Mouse (Mus musculus) kidney, embryonic 14.5 days (tissue): ENCODE results near the gene Abhd10. TPM values are rescaled to one million over a fixed set of nuclear protein-coding genes. Genes with fewer than 3 reads are reported as not detected.

Experiments
- ATAC-seq: fragments of 200-750 bp; cut with Nextera tagmentation; 2 replicates; pipeline ENCODE4 v1.8.0; 2017; ENCODE audit warnings: moderate number of reproducible peaks, mild to moderate bottlenecking, moderate TSS enrichment, moderate library complexity; ENCODE audit not compliant: low FRiP score, low TSS enrichment
- H3K27ac ChIP-seq: fragments of 300-500 bp; sonication (generic); 2 replicates; pipeline ENCODE4 v1.5.1; 2014; ENCODE audit warnings: low read depth, mild to moderate bottlenecking, low read length, moderate library complexity, mixed read lengths
- H3K27me3 ChIP-seq: fragments of 300-500 bp; sonication (generic); 2 replicates; pipeline ENCODE4 v1.6.1; 2014; ENCODE audit warnings: mild to moderate bottlenecking, low read length; ENCODE audit not compliant: control insufficient read depth, insufficient read depth
- H3K36me3 ChIP-seq: fragments of 300-500 bp; sonication (generic); 2 replicates; pipeline ENCODE4 v1.6.1; 2014; ENCODE audit warnings: low read length, mixed read lengths; ENCODE audit not compliant: control insufficient read depth, insufficient read depth
- H3K4me1 ChIP-seq: fragments of 300-500 bp; sonication (generic); 2 replicates; pipeline ENCODE4 v1.6.1; 2014; ENCODE audit warnings: low read length, mixed read lengths; ENCODE audit not compliant: control insufficient read depth, insufficient read depth
- H3K4me2 ChIP-seq: fragments of 300-500 bp; sonication (generic); replicated peaks from 2 replicates; pipeline ENCODE4 v1.6.1; 2014; ENCODE audit warnings: low read depth, mild to moderate bottlenecking, low read length
- H3K4me3 ChIP-seq: fragments of 300-500 bp; sonication (generic); 2 replicates; pipeline ENCODE4 v1.5.1; 2014; ENCODE audit warnings: mild to moderate bottlenecking, low read length
- H3K9ac ChIP-seq: fragments of 300-500 bp; sonication (generic); 2 replicates; pipeline ENCODE4 v1.6.1; 2014; ENCODE audit warnings: low read depth, mild to moderate bottlenecking, low read length, moderate library complexity
- H3K9me3 ChIP-seq: fragments of 300-500 bp; sonication (generic); 2 replicates; pipeline ENCODE4 v1.6.1; 2016; ENCODE audit warnings: low read length; ENCODE audit not compliant: control insufficient read depth
- WGBS: fragments of 180-500 bp; shearing (Covaris S2); extraction: QIAGEN DNeasy Blood & Tissue Kit; methylation state at CpG from one replicate; pipeline ENCODE4 v1.1.7; 2014; 5-methylcytosine and 5-hydroxymethylcytosine counted together
- polyA plus RNA-seq: library from polyadenylated mRNA; unstranded; fragments of >200 nt; fragmentation: Nextera tagmentation; extraction: Ambion mirVana; gene quantifications from 2 replicates; pipeline ENCODE4 v1.2.1, GENCODE M21; 2014

Abhd10 gene
- polyA plus RNA-seq, 1 experiment from 2014 or later = 38.8 TPM

DNA sequence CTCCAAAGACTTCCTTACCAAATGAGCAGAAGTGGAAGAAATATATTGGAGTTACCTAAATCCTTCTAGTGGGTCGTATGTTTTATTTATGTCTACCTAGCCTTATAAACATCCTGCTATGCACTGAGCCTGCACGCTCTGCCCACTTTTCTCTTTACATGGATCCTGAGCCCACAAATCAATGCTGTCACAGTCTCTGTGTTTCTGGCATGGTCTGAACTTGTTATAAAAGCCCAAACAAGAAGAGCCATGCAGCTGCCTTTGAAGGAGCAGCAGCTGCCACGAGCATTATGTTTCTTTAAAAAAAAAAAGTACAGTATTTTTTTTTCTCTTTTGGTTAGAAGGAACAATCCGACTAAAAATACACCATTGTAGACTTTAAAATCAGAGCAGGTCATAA lies 24.7 kb upstream of the Abhd10 start:
- peak; percentile 17; the same call in 1 of the 2 replicates for ATAC-seq
- Histone ChIP-seq H3K9ac (no peak overlapping the region), H3K4me3 (no peak overlapping the region), H3K4me2 (no peak overlapping the region), H3K9me3 (no peaks in the 10 kb centered on the region), H3K27me3 (no peaks in the 10 kb centered on the region), H3K4me1 (peaks cover 8% of the 10 kb centered on the region), H3K27ac (peak overlapping the region; percentile 44), H3K36me3 (peaks cover 62% of the 10 kb centered on the region)
- 25% methylated on average over 4 of the region's 4 CpGs for WGBS

DNA sequence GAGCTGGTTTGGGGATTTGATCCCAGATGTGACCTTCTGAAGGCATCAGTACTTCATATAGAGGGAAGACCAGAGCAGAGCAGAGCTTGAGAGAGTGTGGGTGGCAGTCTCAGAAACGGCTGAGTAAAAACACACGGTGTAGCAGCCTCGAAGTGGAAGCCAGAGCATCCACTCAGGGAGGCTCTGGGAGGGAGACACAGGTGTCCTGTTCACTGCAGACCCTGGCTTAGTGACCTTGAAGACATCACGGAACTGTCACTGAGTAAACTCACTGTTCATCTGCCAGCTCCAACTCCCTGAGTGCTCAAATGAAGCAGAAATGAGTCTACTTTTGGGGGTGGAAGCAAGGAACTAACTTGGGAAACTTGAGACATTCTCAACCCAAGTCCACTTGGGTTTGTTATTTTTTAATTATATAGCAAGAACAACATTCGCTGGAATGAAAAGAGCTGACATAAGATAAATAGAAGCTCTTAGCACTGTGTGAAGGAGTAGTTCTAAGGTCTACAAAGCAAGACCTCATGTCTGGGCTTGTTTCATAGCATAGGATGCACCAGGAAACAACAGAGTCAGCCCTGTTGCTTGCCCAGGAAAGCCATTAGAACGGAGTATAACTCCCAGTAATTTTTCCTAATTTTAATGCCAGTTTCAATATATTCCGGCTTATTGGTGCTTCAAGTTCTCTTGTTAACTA lies 23.2 kb upstream of the Abhd10 start:
- Histone ChIP-seq H3K4me1 (peaks cover 8% of the 10 kb centered on the region), H3K27ac (peak overlapping the region; percentile 75; the same call in 1 of the 2 replicates), H3K27me3 (no peaks in the 10 kb centered on the region), H3K36me3 (peaks cover 55% of the 10 kb centered on the region), H3K9ac (no peak overlapping the region), H3K9me3 (no peaks in the 10 kb centered on the region), H3K4me2 (no peak overlapping the region), H3K4me3 (no peak overlapping the region)
- WGBS = 37% methylated on average over 7 of the region's 7 CpGs
- peak; percentile 92 for ATAC-seq

DNA sequence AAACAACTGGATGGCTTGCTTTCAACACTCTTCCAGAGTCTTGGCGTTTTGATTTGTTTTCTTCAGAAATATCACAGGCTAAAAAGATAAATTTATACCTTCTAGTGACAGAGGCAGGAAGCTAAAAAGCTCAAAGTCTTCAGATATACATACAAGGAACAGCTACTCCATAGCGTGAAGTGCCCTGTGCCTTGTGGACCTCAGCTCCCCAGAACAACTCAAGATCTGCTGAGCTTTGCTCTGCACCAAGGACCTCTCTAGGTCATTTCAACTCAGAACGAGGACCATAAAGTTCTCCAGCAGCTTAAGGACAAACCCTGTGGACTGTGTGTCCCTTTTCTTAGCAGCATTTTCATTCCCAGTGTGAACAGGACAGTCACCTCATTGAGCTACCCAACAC lies 22.3 kb upstream of the Abhd10 start:
- Histone ChIP-seq H3K4me1 (peaks cover 8% of the 10 kb centered on the region), H3K9me3 (no peaks in the 10 kb centered on the region), H3K27ac (peak overlapping the region; percentile 75; the same call in 1 of the 2 replicates), H3K27me3 (no peaks in the 10 kb centered on the region), H3K4me2 (no peak overlapping the region), H3K4me3 (no peak overlapping the region), H3K9ac (no peak overlapping the region), H3K36me3 (peaks cover 55% of the 10 kb centered on the region)
- no peak for ATAC-seq
- WGBS = 73% methylated on average over 3 of the region's 3 CpGs

DNA sequence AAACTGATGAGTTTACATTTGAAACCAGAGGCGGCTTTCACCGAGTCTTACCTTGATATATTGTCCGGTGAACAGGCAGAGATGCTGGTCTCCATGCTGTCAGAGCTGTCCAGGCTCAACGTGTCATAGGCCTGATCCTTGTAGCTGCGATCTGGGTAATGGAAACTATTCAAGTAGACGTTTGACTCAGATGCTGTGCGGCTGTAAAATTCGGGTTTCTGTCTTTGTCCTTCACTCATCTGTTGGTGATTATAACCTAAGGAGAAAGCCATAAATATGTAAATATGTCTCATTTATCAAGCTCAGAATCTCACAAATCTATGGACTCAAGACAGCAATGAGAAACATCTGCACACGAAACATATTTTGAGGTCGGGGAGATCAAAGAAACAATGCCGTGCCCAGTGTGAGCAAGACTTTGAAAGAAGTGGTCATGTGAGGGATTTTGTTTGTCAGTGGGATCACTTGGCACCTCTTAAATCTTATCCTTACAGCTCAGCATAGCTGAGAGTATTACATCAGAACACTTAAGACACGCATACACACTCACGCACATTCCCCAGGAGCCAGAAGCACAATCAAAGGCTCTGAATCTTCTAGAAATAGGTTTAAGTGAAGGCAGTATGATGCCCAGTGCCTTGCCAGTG lies 20.2 kb upstream of the Abhd10 start:
- Histone ChIP-seq H3K4me3 (no peak overlapping the region), H3K4me2 (no peak overlapping the region), H3K9ac (no peak overlapping the region), H3K9me3 (no peaks in the 10 kb centered on the region), H3K27me3 (no peaks in the 10 kb centered on the region), H3K27ac (no peak overlapping the region), H3K4me1 (peaks cover 3% of the 10 kb centered on the region), H3K36me3 (peaks cover 61% of the 10 kb centered on the region)
- 81% methylated on average over 13 of the region's 13 CpGs for WGBS
- ATAC-seq = no peak

DNA sequence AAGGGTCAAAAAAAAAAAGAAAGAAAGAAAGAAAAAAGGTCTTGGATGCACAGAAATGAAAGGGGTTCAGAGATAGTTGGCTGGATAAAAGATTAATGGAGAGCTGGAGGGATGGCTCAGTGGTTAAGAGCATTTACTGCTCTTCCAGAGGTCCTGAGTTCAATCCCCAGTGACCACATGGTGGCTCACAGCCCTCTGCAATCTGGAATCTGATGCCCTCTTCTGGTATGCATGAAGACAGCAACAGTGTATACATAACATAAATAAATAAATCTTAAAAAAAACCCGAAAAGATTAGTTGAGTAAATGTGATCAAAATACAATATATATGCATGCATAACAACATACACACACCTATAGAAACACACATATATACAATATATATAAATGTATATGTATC lies 18.7 kb upstream of the Abhd10 start:
- H3K4me3 ChIP-seq = no peak overlapping the region
- H3K9me3 ChIP-seq = no peaks in the 10 kb centered on the region
- peaks cover 67% of the 10 kb centered on the region for H3K36me3 ChIP-seq
- no peak overlapping the region for H3K4me2 ChIP-seq
- H3K27me3 ChIP-seq = no peaks in the 10 kb centered on the region
- H3K9ac ChIP-seq = no peak overlapping the region
- no peak overlapping the region for H3K27ac ChIP-seq
- no peak for ATAC-seq
- WGBS = 81% methylated on average over 1 of the region's 1 CpGs
- no peaks in the 10 kb centered on the region for H3K4me1 ChIP-seq

DNA sequence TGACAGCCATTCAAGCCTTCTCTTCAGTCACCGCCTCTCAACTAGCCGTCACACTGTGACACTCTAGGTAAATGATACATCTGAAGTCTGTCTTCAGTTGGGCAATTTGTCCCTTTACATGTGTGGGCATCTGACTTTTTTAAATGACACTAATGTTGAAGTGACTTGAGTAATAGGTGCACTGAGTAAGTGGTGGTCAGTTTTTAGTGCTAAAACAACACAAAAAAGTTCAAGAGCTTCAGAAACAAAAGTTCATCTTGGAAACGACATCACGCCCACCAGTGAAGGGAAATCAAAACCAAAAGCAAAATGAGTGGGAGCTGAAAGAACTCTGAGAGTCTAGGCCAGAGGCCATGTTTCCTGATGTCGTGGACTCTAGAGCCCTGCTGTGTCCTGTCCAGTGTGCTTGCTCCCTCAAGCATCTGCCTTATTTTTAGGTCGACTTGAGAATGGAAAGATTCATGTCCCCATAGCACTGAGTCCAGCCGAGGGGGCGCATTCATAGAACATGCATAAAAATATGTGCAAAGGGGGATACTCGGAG lies 16.0 kb upstream of the Abhd10 start:
- ATAC-seq = no peak
- Histone ChIP-seq H3K9me3 (no peaks in the 10 kb centered on the region), H3K36me3 (peaks cover 52% of the 10 kb centered on the region), H3K27ac (no peak overlapping the region), H3K4me2 (no peak overlapping the region), H3K27me3 (no peaks in the 10 kb centered on the region), H3K9ac (no peak overlapping the region), H3K4me1 (no peaks in the 10 kb centered on the region), H3K4me3 (no peak overlapping the region)
- WGBS = 71% methylated on average over 9 of the region's 9 CpGs

DNA sequence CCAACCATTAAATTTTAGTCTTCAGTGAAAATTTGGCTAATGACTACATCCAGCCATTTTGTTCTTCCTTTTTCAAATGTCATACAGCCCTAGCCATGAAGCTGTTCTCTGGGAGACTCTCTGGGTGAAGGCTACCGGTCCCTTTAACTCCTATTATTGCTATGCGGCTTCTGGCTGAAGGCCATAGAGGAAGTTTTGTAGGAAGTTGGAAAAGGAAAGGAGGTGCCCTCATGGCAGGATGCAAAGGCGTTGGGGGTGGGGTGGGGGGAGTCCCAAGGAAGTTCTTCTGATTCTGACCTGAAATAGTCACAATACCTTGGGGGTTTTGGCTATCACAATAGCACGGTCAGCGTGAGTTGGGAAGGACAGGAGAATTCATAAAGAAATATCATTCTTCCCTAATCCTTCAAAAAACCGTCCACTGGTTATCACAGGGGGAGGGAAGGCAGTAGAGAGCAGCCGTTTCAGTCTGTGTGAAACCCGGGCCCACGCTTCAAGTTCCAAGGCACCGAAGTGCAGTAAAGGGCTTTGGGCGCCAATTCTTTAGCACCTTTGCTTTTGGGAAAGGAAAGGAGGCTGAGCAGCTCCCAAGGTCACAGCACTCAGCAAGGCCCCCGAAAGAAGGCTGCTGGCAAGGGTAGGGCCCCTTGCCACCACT lies 14.8 kb upstream of the Abhd10 start:
- no peak for ATAC-seq
- H3K36me3 ChIP-seq = peaks cover 40% of the 10 kb centered on the region
- peak overlapping the region; percentile 69 for H3K27ac ChIP-seq

DNA sequence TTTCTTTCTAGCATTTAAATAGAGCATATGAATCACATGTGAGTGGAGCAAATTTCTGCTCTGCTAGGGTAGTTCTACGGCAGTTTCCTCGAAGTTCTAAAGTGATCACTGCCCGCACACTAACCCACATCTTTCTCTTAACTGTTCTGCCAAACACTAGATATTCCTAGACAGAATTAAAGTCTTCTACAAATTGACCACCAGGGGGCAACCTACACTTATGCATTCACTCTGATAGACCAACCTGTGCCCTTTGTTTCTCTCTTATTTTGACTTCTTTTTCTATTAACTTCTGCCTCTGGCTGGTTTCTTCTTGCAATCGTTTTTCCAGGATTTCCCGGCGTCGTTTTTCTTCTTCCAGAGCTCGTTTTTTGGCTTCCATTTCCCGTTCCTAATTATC lies 14.1 kb upstream of the Abhd10 start:
- H3K4me1 ChIP-seq = no peaks in the 10 kb centered on the region
- WGBS = 40% methylated on average over 9 of the region's 9 CpGs
- H3K27me3 ChIP-seq = no peaks in the 10 kb centered on the region
- no peak overlapping the region for H3K4me3 ChIP-seq
- H3K27ac ChIP-seq = no peak overlapping the region
- no peak overlapping the region for H3K4me2 ChIP-seq
- no peak overlapping the region for H3K9ac ChIP-seq
- peak; percentile 64; the same call in 1 of the 2 replicates for ATAC-seq
- H3K9me3 ChIP-seq = no peaks in the 10 kb centered on the region
- H3K36me3 ChIP-seq = peaks cover 44% of the 10 kb centered on the region

More for the DNA sequence above, 14.8 kb upstream of the Abhd10 start:
- Histone ChIP-seq H3K9me3 (no peaks in the 10 kb centered on the region), H3K4me2 (no peak overlapping the region), H3K9ac (no peak overlapping the region), H3K4me1 (no peaks in the 10 kb centered on the region), H3K27me3 (no peaks in the 10 kb centered on the region), H3K4me3 (no peak overlapping the region)
- WGBS = 77% methylated on average over 12 of the region's 12 CpGs
